Mouse (Mus musculus): ENCODE measurements at regions not wholly inside any gene's neighbourhood (a gene's known extent, or its start where the extent isn't known, plus 50 kb on each side); places are given as distances from the start of the nearest gene placed in this dataset.
"Not testable (repeated sequence)": the region's sequence is repeated elsewhere in the genome, so short reads cannot be mapped to it uniquely, and the experiment has no call there.

- DNase-seq (ENCODE audit: extremely low spot score, low read depth, low spot score), result no peak
Observed at GRCm38 (mm10) chr3:6886200-6887052, 266.2 kb upstream of the 1700008P02Rik start.

GRCm38 (mm10) chr3:6883401-6883800, 263.2 kb upstream of the 1700008P02Rik start:
- DNase-seq (ENCODE audit: extremely low spot score, low read depth, low spot score), result no peak

- DNase-seq (ENCODE audit: extremely low spot score, low read depth, low spot score), result no peak
Observed at GRCm38 (mm10) chr3:6876265-6876664, 256.0 kb upstream of the 1700008P02Rik start.

GRCm38 (mm10) chr3:6872170-6872569, 251.9 kb upstream of the 1700008P02Rik start:
- no peak for DNase-seq (ENCODE audit: extremely low spot score, low read depth, low spot score)

GRCm38 (mm10) chr3:6871752-6872151, 251.5 kb upstream of the 1700008P02Rik start:
- DNase-seq (ENCODE audit: extremely low spot score, low read depth, low spot score), result no peak

- no peak for DNase-seq (ENCODE audit: extremely low spot score, low read depth, low spot score)
Observed at GRCm38 (mm10) chr3:6866148-6866483, 245.9 kb upstream of the 1700008P02Rik start.

GRCm38 (mm10) chr3:6865462-6866147, 245.4 kb upstream of the 1700008P02Rik start:
- no peak for DNase-seq (ENCODE audit: extremely low spot score, low read depth, low spot score)

GRCm38 (mm10) chr3:6859866-6860180, 239.6 kb upstream of the 1700008P02Rik start:
- DNase-seq (ENCODE audit: extremely low spot score, low read depth, low spot score), result no peak

- DNase-seq (ENCODE audit: extremely low spot score, low read depth, low spot score), result no peak
Observed at GRCm38 (mm10) chr3:6858982-6859865, 239.0 kb upstream of the 1700008P02Rik start.

- no peak for DNase-seq (ENCODE audit: extremely low spot score, low read depth, low spot score)
Observed at GRCm38 (mm10) chr3:6819332-6819731, 199.1 kb upstream of the 1700008P02Rik start.

- DNase-seq (ENCODE audit: extremely low spot score, low read depth, low spot score), result no peak
Observed at GRCm38 (mm10) chr3:6812346-6812745, 192.1 kb upstream of the 1700008P02Rik start.

GRCm38 (mm10) chr3:6809381-6809950, 189.2 kb upstream of the 1700008P02Rik start:
- no peak for DNase-seq (ENCODE audit: extremely low spot score, low read depth, low spot score)

GRCm38 (mm10) chr3:6800092-6800716, 180.0 kb upstream of the 1700008P02Rik start:
- DNase-seq (ENCODE audit: extremely low spot score, low read depth, low spot score), result not testable (repeated sequence)

- no peak for DNase-seq (ENCODE audit: extremely low spot score, low read depth, low spot score)
Observed at GRCm38 (mm10) chr3:6768506-6768905, 148.3 kb upstream of the 1700008P02Rik start.

GRCm38 (mm10) chr3:6768085-6768484, 147.8 kb upstream of the 1700008P02Rik start:
- DNase-seq (ENCODE audit: extremely low spot score, low read depth, low spot score), result not testable (repeated sequence)

- no peak for DNase-seq (ENCODE audit: extremely low spot score, low read depth, low spot score)
Observed at GRCm38 (mm10) chr3:6759172-6759571, 138.9 kb upstream of the 1700008P02Rik start.

GRCm38 (mm10) chr3:6757562-6757961, 137.3 kb upstream of the 1700008P02Rik start:
- no peak for DNase-seq (ENCODE audit: extremely low spot score, low read depth, low spot score)

GRCm38 (mm10) chr3:6750746-6751145, 130.5 kb upstream of the 1700008P02Rik start:
- DNase-seq (ENCODE audit: extremely low spot score, low read depth, low spot score), result not testable (repeated sequence)

- no peak for DNase-seq (ENCODE audit: extremely low spot score, low read depth, low spot score)
Observed at GRCm38 (mm10) chr3:6731372-6732297, 111.4 kb upstream of the 1700008P02Rik start.

GRCm38 (mm10) chr3:6730066-6730465, 109.8 kb upstream of the 1700008P02Rik start:
- no peak for DNase-seq (ENCODE audit: extremely low spot score, low read depth, low spot score)
